In genomic region chr12:117468329-117468728, GRCm38 (mm10) we compare ENCODE assay signal across 11 mouse cellular contexts. TPM values are rescaled to one million over a fixed set of nuclear protein-coding genes. Genes with fewer than 3 reads are reported as not detected.
A peak's percentile ranks its signal among the peaks of the same experiment; 100 is the strongest.
DNase-seq lines count a peak whose midpoint lies in the region; ATAC-seq and TF ChIP-seq lines count a peak whose summit lies in the region.
"Had no signal": no experiment of that assay in that cellular context is flagged by ENCODE, and none has a peak within 500 bp of the region (broad histone marks: within the 10 kb centered on the region; RNA-seq: fewer than 3 reads in every experiment).

No protein-coding gene starts in this region.

- TF ChIP-seq CTCF in lung, adult 2 months (IDR thresholded peaks at IDR 0.05; ENCODE audit: insufficient read depth, low read length): no peak

- H3K9ac ChIP-seq in heart, embryonic 12.5 days: no peak overlapping the region

- no peaks in the 10 kb centered on the region for H3K27me3 ChIP-seq in heart, embryonic 12.5 days (replicated peaks)

- H3K4me2 ChIP-seq in heart, embryonic 12.5 days: no peak overlapping the region

- no peaks in the 10 kb centered on the region for H3K9me3 ChIP-seq in heart, embryonic 12.5 days (replicated peaks)

- WGBS in lung, adult 2 months: 36% methylated on average over 5 of the region's 5 CpGs
- WGBS in heart, embryonic 12.5 days: 10% methylated on average over 5 of the region's 5 CpGs

- peaks cover 2% of the 10 kb centered on the region; the same call in 1 of the 2 replicates for H3K4me1 ChIP-seq in lung, adult 2 months (ENCODE audit: control insufficient read depth, insufficient read depth, low read length)
- peaks cover 18% of the 10 kb centered on the region for H3K4me1 ChIP-seq in heart, embryonic 12.5 days (replicated peaks)

- ATAC-seq in frontal cortex, adult (ENCODE audit: low TSS enrichment): peak; percentile 72
- ATAC-seq in heart, embryonic 12.5 days (ENCODE audit: insufficient number of reproducible peaks, low FRiP score): peak; percentile 51; the same call in 1 of the 2 replicates
- no peak for ATAC-seq in monocyte, adult 5-6 weeks (replicated peaks; ENCODE audit: insufficient number of reproducible peaks, low FRiP score, low TSS enrichment, poor library complexity, severe bottlenecking)
- ATAC-seq in cerebellum, adult (ENCODE audit: insufficient number of reproducible peaks, low FRiP score, low TSS enrichment): no peak
- ATAC-seq: activated CD4-positive, CD25-positive, alpha-beta regulatory T cell, adult 4 months had no signal

- H3K36me3 ChIP-seq in heart, embryonic 12.5 days: no peaks in the 10 kb centered on the region

- DNase-seq in frontal cortex, postnatal 14 days (ENCODE audit: low spot score in 2 of 2): no peak
- DNase-seq in lung, adult 18-20 months: peak; percentile 16 to 39
- DNase-seq in lung, adult 2 months: no peak
- DNase-seq in lung, postnatal 4 days: peak; percentile 11 to 33
- DNase-seq: cerebellum, postnatal 10 days; thymus, adult 18-20 months had no signal

- H3K27ac ChIP-seq in heart, embryonic 12.5 days (ENCODE audit: poor library complexity, severe bottlenecking): no peak overlapping the region

- H3K4me3 ChIP-seq in lung, adult 2 months (replicated peaks; ENCODE audit: extremely low read depth, low read depth, low read length): no peak overlapping the region
- no peak overlapping the region for H3K4me3 ChIP-seq in heart, embryonic 12.5 days

- TF ChIP-seq POLR2A in lung, adult 2 months (IDR thresholded peaks at IDR 0.05; ENCODE audit: borderline replicate concordance, extremely low read depth, low read depth, low read length): no peak

RNA-seq across cellular contexts. Expression of gene Rapgef5, which starts 48.0 kb away (rescaled TPM):
- polyA plus RNA-seq in lung, adult 2 months (2012; rRNA removed): 43.3 and 56.6 TPM in 2 replicates
- polyA plus RNA-seq in heart, embryonic 12.5 days (2016; fragmentation: Nextera tagmentation; extraction: Ambion mirVana): 22.6 and 22.7 TPM in 2 replicates
- total RNA-seq in monocyte, adult 5-6 weeks (2017): 1.7 to 3.5 TPM (median 2.7 TPM) in 3 replicates

Comparison
In these comparisons a context has a peak if more than half of its experiments do, and no peak if none do; other contexts are left out.
1. DNase-seq: peak in lung, adult 18-20 months (2 of 2) and lung, postnatal 4 days (2 of 2); none in frontal cortex, postnatal 14 days (0 of 2) and lung, adult 2 months (single experiment).
2. ATAC-seq: peak in frontal cortex, adult (single experiment) and heart, embryonic 12.5 days (single experiment); none in monocyte, adult 5-6 weeks (single experiment) and cerebellum, adult (single experiment).